Mouse (Mus musculus) kidney, adult 18-20 months (tissue): ENCODE results near the gene Noxa1.
A peak's percentile ranks its signal among the peaks of the same experiment; 100 is the strongest.

Source experiments
- DNase-seq: peaks from one replicate; pipeline ENCODE4 v3.0.0; 2021

The Noxa1 gene

DNA sequence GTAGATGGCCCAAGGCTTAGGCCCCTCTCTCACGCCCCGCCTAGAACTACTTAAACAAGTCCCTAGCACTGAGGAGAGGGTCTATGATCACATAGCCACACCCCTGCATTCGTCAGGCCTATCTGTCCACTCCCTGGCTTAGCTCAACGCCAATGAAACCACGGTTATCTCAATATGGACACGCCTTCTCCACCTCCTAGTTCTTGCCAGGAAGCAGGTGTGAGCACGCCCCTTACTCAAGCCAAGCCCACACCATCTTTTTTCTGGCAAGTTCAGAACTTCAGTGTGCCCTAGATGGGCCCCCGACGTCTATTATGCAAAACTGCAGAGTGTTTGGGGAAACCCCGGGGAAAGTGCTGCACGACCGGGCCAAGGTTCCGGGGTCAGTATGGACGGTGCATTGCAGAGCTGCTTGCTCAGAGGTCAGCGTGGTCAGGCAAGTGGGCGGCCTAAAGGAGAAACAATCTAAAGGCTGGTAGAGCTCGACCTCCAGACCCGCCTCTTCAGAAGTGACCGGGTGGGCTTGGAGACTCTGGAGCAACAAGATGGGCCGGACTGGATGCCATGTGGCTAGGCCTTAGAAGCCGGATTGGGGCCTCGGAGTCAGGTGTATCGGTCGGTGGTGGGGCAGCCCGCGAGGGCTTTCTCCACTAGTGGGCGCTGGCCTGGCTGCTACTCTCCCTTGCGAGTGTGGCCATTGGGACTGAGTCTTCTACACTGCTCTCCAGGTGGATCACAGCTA is at the start of gene Noxa1:
Gene Noxa1 (minus strand): TSS at position 41 of the 742 bp plus-strand sequence.
- no peak for DNase-seq

DNA sequence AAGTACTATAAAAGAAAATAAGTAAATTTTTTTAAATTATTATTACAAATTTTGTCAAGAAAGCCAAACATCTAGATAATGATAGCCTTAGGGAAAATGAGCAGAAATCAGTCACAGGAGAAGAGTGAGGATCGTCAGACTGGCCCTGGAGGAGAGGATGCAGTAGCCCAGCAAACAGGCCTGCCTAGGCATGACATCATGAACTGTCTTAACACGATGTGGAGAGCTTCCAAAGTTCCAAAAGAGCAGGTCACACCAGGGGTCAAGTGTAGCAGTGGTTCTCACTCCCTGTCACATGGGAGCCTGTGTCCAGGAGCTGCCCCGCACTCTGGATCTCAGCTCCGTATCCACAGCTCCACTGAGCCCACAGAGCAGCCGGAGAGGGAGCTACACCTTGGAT is 47.0 kb upstream of the Noxa1 start:
- DNase-seq = no peak

DNA sequence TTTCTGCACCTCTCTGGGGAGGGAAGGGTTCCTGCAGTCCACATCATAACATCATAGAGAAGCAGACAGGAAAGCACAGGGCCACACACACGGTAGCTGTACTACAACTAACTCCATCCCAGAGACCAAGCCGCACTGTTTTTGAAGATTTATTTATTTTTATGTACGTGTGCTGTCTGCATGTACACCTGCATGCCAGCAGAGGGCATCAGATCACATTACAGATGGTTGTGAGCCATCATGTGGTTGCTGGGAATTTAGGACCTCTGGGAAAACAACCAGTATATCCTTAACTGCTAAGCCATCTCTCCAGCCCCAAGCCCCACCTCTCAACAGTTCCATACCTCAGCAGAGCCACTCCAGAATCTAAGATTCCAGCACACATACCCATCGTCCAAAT is 46.2 kb upstream of the Noxa1 start:
- no peak for DNase-seq

DNA sequence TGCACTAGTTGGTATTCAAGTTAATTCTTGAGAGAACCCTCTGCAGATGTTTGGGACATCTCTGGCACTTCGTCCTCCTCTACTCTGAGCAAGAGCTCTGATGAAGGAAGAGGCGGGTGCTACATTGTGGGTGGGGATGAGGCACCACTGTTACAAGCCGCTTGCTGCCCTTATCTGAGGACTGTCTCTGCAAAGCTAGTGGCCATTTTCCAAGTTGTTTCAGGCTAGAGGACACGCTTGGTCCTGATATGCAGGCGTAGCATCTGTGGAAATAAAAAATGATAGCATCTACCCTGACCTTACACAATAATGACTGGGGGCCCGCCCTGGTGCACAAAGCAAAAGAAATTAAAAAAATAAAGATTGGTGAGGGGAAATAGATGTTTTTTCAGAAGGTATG is 42.9 kb upstream of the Noxa1 start:
- no peak for DNase-seq

DNA sequence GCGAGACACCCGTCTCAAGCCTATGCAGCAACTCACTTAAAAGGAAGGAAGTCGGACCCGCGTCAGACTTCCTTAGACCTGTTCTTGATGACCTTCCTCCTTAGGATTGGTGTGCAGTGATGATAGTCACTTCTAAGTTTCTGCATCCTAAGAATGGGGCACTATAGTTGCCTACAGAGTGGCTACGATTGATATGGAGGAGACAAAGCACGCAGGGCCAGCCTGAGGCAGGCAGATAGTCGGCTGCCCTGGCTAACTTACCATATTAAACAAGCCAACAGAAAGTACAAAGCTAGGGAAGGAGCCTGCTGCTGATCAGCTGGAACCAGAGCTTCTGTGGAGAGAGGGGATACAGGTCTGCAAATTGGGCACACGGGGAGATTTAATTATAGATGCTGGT is 36.7 kb upstream of the Noxa1 start:
- no peak for DNase-seq

DNA sequence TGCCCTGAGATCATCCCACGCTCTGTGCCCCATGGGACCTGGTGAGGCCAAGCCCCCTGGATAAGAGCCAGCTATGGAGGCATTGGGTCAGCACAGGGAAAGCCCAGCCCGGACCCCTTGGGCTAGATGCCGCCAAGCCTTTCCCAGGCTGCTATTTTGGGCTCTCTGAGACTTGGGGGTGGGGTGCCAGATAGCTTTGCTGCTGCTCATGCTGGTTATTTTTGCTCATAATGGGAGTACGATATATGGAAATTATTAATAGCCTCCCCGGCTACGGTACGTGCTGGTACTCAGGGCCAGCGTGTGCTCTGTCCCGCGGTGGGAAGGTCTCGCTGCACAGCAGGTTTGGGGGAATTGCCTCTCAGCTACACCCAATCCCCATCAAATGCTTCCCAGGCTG is 33.1 kb upstream of the Noxa1 start:
- no peak for DNase-seq

DNA sequence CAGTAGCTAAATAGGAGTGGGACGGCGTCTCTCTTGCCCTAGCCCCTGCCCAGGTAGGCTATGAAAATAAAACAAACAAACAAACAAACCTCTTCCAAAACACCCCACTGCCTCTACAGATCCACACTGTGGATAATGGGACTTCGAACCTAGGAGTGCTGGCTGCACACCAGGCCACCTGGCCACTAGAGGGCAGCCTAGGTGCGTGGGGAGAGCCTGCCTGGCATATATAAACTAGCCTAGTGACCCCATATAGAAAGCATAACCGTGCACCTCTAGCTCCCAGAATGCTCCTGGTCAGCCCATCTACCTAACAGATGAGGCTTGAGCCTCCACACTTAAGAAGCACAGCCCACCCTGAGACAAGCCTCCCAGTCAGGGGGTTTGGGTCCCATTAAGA is 32.3 kb upstream of the Noxa1 start:
- peak; percentile 76 for DNase-seq

DNA sequence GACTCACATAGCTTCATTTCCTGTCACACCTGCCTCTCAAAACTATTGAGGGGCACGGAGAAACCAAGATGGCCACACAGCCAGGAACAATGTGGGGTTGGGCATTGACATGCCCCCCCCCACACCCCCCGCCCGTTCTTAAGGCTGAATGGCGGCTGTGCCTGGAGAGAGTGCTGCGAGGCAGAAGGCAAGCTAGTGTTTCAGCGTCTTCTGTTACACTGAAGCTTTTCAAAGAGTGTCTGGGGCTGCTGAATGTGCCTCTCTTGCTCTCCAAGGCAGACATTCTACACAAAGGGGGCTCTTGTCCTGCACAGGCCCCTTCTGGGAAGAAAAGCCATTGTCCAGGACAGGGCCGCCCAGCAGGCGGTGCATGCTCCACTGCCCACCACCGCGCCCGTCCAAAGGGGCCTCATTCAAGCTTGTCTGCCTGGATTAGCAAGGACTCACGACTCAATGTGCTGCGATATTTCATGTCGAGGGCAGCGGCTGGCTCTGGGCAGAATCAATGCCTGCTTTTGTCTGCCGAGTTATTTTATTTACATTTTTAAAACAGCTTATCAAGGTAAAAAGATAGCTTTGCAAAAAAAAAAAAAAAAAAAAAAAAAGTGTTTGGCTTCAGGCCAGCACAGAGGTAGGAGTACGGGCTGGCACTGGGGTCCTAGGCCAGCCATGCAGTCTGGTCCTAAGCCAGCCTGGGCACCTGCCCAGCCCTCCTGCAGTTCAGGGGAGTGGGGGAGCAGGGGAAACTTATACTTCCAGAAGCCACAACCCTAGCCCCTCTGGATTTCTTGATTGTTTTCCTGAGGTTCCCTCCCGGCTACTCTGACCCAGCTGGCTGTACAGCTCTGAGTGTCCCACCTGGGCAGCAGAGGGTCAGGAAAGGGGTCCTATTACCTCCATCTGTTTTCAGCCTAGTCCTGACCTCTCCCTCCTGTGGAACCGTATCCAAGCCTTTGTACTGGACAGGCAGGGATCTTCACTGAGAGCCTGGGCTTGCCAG is 31.4 kb upstream of the Noxa1 start:
- no peak for DNase-seq

DNA sequence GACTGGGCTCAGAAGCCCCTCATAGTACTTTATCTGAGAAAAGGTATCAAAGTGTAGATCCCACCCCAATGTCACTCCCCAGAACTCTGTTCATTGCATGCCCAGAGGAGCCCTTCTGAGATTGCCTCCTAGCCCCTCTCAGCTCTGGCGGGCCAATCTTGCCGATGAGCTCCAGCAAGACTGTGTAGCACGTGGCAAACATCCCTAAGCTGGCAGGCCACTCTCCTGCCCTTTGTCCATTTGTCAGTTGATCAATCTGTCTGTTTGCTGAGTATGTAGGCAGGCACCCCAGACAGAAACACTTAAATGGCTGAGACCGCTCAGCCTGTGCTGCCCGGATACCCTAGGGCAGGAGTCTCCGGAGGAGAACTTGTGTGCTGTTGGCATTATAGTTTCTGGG is 30.2 kb upstream of the Noxa1 start:
- no peak for DNase-seq

DNA sequence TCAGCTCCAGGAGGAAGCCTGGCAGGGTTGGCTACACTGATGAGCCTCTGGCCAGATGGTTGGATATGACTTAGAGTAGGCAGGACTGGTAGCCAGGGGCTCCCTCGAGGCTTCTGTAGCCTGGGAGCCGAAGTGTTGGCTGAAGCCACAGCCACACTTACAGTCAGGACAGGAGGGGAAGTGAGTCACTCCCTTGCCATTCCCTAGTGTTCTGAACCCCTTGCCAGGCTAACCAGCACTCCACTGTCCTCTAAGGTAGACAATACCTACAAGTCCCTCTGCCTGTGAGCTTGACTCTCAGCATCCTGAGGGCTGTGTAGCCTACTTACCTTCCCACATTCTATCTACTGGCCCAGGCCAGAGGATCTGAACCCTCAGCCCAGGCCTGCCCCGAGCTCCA is 29.5 kb upstream of the Noxa1 start:
- no peak for DNase-seq

DNA sequence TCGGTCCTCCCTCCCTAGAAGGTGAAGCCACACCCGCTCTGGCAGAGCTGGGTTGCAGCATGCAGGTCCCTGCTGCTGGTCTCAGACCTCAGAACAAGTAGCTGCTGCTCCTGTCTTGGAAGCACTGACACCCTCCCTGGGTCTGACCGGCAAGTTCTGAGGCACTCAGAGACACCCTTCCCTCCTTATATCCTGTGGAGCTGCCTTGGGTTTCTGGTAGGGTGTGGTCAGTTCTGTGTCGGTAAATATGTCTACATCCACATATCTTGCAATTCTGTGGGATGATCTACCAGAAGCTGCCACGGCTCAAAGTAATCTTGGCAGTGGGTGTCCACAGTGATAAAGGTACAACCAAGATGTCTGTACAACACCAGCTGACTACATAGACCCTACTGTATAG is 28.6 kb upstream of the Noxa1 start:
- DNase-seq = no peak

DNA sequence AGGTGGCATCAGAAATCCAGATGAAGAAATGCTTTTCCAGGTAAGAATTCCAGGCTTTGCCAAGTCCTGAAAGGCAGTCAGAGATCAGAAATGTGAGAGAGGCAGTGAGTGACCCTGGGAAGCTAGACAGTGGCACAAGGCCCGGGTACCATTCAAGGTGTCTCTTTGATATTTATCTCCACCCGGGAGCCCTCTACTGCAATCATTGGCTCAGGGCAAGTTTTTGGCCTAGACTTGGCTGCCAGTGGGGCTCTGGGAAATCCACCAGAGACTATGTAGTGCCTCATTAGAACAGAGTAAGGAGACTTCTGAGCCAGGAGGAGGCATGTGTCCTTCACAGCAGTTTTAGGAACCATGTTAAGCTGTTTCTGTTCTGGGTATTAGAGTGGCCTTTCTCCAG is 27.7 kb upstream of the Noxa1 start:
- no peak for DNase-seq

DNA sequence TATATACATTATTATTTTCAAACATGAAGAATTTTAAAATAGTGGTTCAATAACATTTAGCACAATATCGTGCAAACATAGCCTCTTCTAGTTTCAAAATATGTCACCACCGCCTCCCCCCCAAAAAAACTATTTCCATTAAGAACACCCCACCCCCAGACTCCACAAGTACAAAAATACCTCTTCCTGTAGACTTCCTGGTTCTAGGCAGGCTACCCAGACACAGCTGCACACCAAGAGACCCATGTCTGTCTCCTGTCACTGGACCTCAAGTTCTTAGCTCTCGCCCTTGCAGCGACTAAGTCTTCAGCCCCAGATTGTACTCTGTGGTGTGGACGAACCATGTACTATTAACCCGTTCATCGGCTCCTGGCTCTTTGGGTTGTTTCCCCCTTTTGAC is 26.0 kb upstream of the Noxa1 start:
- DNase-seq = no peak

DNA sequence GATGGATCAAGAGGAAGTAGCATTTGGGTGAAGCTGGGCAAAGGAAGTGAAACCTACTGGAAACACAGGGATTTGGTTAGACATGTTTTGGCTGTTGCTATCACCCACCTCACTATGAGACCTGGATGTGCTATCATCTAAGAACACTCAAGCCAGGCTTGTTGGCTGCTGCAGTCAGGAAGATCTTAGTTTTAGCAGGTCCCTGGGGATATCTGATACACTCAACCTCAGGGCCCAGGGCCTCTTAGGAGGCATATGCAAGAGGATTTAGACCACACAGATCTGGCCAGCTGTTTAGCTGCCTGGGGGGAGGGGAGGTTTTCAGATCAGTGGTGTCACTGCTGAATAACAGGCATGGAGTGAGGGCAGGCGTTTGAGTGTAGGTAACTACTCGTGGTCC is 20.5 kb upstream of the Noxa1 start:
- no peak for DNase-seq

DNA sequence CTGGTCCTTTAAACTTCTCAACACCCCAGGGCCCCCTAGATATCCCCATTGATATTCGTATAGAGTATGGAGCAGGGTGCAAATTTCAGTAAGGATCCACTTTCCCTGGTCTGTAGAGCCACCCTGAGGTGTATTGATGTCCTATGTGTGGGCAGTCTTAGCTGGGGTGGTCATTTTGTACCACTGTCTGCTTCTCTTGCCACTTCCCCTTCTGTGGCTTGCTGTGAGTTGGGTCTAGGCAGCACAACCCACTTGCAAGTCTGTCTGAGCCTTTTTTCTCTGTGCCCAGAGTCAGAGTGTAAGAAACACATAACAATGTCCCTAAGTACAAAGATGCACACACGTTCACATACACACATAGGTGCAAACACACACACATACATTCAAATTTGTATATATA is 19.4 kb upstream of the Noxa1 start:
- DNase-seq = no peak

DNA sequence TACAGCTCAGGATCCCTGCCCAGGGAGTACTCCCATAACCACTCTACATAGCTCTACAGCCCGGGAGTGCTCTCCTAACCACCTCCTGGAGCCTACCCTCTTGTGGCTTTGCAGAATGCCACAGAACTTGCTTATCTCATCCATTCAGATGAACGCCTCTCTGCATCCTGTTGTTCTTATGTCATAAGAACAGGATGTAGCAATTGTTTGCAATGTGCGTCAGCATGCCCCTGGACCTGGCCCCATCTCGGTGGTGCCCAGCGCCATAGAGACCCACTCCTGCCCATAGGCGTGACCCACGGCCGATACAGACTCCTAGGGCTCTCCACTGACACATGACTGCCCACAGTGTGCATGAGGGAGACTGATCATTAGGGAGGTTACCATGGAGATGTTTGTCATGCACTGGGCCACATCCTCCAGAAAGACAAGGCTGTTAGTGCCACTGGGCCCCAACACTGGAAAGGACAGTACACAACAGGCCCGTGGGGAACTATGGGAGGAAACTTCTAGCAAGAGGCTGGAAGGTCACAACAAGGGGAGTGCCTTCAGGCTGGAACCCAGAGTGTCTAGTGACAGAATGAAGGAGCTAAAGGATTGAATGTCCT is 16.3 kb upstream of the Noxa1 start:
- DNase-seq = no peak

DNA sequence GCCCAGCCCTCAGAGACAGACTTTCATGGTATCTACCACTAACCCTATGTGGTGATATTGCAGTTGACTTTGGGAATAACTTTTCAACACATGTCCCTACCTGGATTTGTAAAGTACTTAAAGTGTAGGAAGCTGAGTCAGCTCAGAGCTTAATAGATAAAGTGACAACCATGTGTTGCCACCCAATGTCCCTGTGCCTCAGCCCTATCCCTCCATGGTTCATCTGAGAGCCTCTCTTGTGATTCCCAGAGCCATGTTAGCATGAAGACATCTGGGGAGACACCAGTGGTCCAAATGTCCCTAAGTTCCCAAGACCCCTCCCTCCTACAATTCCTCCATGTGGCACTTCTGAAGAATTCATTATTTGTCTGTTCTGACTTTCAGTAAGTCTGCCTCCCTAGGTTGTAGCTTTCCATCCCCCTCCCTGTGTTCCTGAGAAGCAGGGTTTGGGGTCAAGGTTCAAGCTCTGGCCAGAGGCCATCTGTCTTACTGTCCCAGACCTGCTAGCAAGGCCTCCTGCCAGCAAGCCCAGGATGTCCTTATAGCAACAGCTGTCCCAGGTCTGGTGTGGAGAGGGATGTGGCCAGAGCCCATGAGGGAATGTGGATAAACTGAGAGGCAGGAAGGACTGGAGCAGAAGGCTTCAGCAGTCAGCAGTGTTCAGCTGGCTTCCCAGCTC is 15.7 kb upstream of the Noxa1 start:
- peak; percentile 74 for DNase-seq

DNA sequence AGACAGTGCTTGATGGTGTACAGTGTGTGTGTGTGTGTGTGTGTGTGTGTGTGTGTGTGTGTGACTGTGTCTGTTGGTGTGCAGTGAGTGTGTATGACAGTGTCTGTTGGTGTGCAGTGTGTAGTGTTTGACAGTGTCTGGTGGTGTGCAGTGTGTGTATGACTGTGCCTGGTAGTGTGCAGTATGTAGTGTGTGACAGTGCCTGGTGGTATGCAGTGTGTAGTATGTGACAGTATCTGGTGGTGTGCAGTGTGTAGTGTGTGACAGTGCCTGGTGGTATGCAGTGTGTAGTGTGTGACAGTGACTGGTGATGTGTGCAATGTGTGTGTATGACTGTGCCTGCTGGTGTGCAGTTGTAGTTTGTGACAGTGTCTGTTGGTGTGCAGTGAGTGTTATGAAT is 14.5 kb upstream of the Noxa1 start:
- DNase-seq = no peak

DNA sequence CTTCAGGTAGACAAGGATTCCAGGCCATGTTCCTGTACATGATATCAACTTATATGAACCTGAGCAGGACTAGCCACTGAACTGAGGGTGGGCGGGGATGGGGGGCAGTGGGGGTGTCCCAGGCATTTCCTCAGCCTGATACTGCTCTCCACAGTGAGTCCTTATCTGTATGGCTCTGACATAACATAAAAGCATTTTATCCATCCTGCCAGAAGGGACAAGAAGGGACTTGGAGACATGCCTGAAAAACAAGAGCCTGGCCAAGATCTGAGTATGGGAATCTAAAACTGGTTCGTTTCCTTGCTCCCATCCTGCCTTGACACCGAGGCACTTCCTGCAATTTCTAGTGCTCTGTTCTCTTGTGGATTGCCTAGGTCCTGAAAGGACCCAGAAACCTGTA is 11.1 kb upstream of the Noxa1 start:
- DNase-seq = no peak

DNA sequence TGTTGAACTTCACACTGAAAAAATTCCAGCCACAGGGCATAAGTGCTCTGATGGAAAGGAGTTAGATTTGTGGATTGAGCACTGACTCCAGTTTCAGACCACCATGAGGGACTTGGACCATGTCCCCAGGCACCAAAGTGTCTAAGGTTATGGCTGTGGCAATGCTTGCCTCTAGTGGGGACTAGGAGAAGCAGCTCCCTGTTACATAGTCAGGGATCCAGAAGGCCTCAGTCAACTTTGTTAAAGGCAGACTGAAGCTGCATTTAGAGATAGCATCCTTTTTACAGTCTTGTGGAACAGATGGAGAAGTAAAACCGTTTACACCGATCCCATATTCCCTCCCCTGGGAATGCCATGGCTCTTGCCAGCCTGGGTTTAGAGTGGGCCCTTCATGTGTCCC is 9.2 kb upstream of the Noxa1 start:
- no peak for DNase-seq

DNA sequence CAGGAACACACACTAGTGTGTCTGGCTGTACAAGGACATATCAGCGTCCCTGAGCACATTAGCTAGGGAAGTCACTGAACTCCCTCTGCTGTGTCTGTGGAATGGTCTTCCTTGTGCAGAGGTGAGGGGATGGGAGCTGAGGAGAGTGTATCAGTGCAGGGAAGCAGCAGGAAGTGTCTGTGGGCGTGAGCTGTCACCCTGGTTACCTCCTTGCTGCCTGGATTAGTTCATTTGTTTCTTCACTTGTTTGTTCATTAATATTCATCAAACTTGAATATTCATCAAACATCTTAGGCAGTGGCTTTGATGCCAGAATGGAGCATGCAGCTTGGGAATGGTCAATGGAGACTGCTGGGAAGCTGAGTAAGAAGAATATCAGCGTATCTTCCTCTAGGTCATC is 4.8 kb upstream of the Noxa1 start:
- no peak for DNase-seq

DNA sequence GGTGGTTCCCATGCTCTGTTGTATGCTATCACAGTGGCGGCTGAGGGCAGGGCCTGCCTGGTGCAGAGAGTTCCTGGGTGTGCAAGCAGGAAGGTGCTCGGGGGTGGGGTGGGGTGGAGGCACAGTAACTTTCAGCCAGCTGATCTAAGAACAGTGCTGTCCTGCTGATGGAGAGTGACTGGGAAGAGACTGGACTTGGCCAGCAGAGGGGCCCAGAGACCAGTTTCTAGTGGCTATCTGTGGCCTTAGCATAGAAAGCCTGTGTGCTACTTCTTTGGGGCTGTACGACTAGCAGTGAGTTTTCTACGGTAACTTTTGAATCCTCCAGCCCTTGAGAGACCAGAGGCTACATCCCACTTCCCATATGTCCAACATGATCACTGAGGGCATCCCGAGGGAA is 4.0 kb upstream of the Noxa1 start:
- DNase-seq = peak; percentile 38

DNA sequence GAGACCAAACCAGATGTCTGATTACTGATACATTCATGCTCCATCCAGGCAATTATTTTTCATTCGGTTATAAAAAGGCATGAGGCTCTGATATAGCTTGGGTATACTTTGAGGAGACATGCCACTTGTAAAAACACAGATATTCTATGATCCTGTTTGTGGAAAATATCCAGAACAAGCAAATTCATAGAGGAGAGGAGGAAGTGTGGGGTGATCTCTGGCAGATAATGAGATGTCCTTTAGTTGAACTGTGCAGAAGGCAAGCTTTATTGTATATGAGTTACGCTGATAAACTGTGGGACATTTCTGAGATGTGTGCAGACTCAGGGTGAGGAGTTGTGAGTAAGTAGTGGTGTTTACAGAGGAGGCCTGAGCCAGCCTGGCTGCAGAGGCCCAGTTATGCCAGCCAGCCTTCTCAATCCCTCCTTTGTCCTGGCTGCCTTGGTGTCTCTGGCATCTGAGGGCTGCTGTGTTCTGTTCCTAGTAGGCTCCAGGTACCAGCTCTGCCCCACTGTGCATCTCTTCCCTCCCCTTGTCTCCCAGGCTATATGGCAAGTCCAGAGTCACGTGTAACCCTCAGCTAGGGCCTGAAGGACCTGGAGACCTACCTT is 3.2 kb upstream of the Noxa1 start:
- no peak for DNase-seq
